Mouse (Mus musculus) retina, embryonic 14.5 days (tissue): Measurements from ENCODE around the gene Gdpd1.

Source experiments
- DNase-seq: peaks from one replicate; pipeline ENCODE4 v3.0.0-alpha.2; 2015; ENCODE audit warnings: low spot score

The Gdpd1 gene

GRCm38 (mm10) chr11:86991241-86991640 lies 82.6 kb downstream of the Gdpd1 start:
- DNase-seq: no peak

DNA sequence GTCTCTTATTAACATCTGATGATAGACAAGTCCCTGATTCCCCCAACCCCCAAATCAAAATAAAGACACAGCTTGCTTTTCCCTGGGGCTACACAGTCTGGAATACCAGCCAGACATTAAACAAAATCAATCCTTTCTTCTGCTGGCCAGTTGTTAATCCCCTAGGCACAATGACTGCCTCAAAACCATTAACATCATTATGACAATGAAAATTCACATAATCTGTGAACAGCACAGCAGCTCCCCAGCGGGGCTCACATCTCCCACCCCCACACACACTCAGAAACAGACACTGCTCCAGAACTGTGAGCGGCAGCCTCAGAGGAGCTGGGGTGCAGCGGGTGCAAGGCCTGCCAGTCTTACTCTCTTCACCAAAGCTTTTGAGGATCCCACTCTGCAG lies 83.6 kb downstream of the Gdpd1 start:
- peak; percentile 45 for DNase-seq

DNA sequence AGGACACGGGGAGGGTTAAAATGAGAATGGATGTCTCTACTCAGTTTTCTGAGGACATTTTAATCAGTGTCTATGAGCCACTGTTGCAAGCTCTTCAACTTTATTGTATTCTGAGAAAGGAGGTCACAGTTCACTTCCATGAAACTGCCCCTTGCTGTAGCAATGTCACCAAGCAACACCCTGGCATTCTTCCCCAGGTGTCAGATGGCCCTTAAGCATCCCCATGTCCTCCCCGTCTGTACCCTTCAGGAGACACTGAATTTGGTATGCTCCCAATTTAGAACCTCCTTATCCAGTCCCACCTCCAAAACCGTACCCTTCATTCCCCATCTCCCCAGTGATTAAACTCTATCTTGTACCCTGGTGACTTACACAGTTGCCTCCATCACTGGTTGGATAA lies 88.9 kb downstream of the Gdpd1 start:
- no peak for DNase-seq
